Mouse (Mus musculus) NIH3T3 (cell line): ENCODE results near the gene Traf7.

ENCODE experiments used
- DNase-seq: peaks from one replicate; pipeline ENCODE4 v3.0.0-alpha.2; 2012; ENCODE audit warnings: low read depth

Gene Traf7

GRCm38 (mm10) chr17:24506332-24507070, 21.2 kb downstream of the Traf7 start:
- DNase-seq = no peak

GRCm38 (mm10) chr17:24505286-24505955, 22.3 kb downstream of the Traf7 start:
- DNase-seq = no peak

GRCm38 (mm10) chr17:24504085-24504484, 23.7 kb downstream of the Traf7 start:
- no peak for DNase-seq

- no peak for DNase-seq
Observed at GRCm38 (mm10) chr17:24502208-24502607, 25.5 kb downstream of the Traf7 start.

- DNase-seq = no peak
Observed at GRCm38 (mm10) chr17:24496026-24496425, 31.7 kb downstream of the Traf7 start.

- no peak for DNase-seq
Observed at GRCm38 (mm10) chr17:24495443-24495842, 32.3 kb downstream of the Traf7 start.

- peak; percentile 81 for DNase-seq
Observed at GRCm38 (mm10) chr17:24494627-24495335, 33.0 kb downstream of the Traf7 start.

- DNase-seq = peak; percentile 68
Observed at GRCm38 (mm10) chr17:24490399-24490798, 37.3 kb downstream of the Traf7 start.

GRCm38 (mm10) chr17:24489265-24490030, 38.3 kb downstream of the Traf7 start:
- DNase-seq = no peak

- no peak for DNase-seq
Observed at GRCm38 (mm10) chr17:24488662-24489264, 39.0 kb downstream of the Traf7 start.

GRCm38 (mm10) chr17:24488186-24488661, 39.5 kb downstream of the Traf7 start, which contains the start of gene Caskin1:
Gene Caskin1, plus strand, starts transcription at chr17:24488601.
- DNase-seq = no peak

GRCm38 (mm10) chr17:24485090-24485860, 42.5 kb downstream of the Traf7 start:
- peak; percentile 62 for DNase-seq

GRCm38 (mm10) chr17:24483495-24483894, 44.2 kb downstream of the Traf7 start:
- no peak for DNase-seq

GRCm38 (mm10) chr17:24481027-24481815, 46.5 kb downstream of the Traf7 start:
- DNase-seq = no peak

GRCm38 (mm10) chr17:24480201-24480826, 47.4 kb downstream of the Traf7 start:
- DNase-seq = peak; percentile 75

- no peak for DNase-seq
Observed at GRCm38 (mm10) chr17:24479431-24479830, 48.3 kb downstream of the Traf7 start.

- DNase-seq = peak; percentile 98
Observed at GRCm38 (mm10) chr17:24478663-24479380, 48.9 kb downstream of the Traf7 start, which contains the start of gene Mlst8. Gene Mlst8, minus strand, starts transcription at chr17:24479078.

- DNase-seq = peak; percentile 43
Observed at GRCm38 (mm10) chr17:24477985-24478600, 49.6 kb downstream of the Traf7 start.
